Mouse (Mus musculus): ENCODE results near the gene Ywhag. TPM values are rescaled to one million over a fixed set of nuclear protein-coding genes. Genes with fewer than 3 reads are reported as not detected.

Ywhag gene
- polyA plus RNA-seq, 1 experiment from 2014 or later = 665 TPM

- peaks cover 86% of the 10 kb centered on the region for H3K36me3 ChIP-seq
- ATAC-seq (ENCODE audit: low read depth) = no peak
- WGBS = 93% methylated on average over 5 of the region's 5 CpGs
Measured at GRCm38 (mm10) chr5:135918593-135918992, 15.8 kb downstream of the Ywhag start.

GRCm38 (mm10) chr5:135918059-135918437, 16.4 kb downstream of the Ywhag start:
- peaks cover 90% of the 10 kb centered on the region for H3K36me3 ChIP-seq

More at GRCm38 (mm10) chr5:135918593-135918992, 15.8 kb downstream of the Ywhag start:
- no peak overlapping the region for H3K4me3 ChIP-seq
- H3K9me3 ChIP-seq = no peaks in the 10 kb centered on the region
- H3K27ac ChIP-seq (replicated peaks) = no peak overlapping the region
- peaks cover 14% of the 10 kb centered on the region for H3K4me1 ChIP-seq (replicated peaks)
- no peak overlapping the region for H3K4me2 ChIP-seq
- H3K27me3 ChIP-seq = no peaks in the 10 kb centered on the region
- no peak overlapping the region for H3K9ac ChIP-seq

GRCm38 (mm10) chr5:135917327-135918058, 16.9 kb downstream of the Ywhag start:
- peaks cover 90% of the 10 kb centered on the region for H3K36me3 ChIP-seq
- no peaks in the 10 kb centered on the region for H3K27me3 ChIP-seq
- H3K4me1 ChIP-seq (replicated peaks) = peaks cover 10% of the 10 kb centered on the region; the same call in 1 of the 2 replicates
- no peak overlapping the region for H3K4me2 ChIP-seq
- no peaks in the 10 kb centered on the region for H3K9me3 ChIP-seq
- no peak overlapping the region for H3K4me3 ChIP-seq
- H3K9ac ChIP-seq = no peak overlapping the region
- ATAC-seq (ENCODE audit: low read depth) = no peak
- no peak overlapping the region for H3K27ac ChIP-seq (replicated peaks)
- 93% methylated on average over 8 of the region's 8 CpGs for WGBS

More at GRCm38 (mm10) chr5:135918059-135918437, 16.4 kb downstream of the Ywhag start:
- H3K4me1 ChIP-seq (replicated peaks) = peaks cover 16% of the 10 kb centered on the region
- no peak overlapping the region for H3K4me3 ChIP-seq
- 95% methylated on average over 5 of the region's 5 CpGs for WGBS
- ATAC-seq (ENCODE audit: low read depth) = no peak
- no peaks in the 10 kb centered on the region for H3K9me3 ChIP-seq
- H3K4me2 ChIP-seq = no peak overlapping the region
- no peak overlapping the region for H3K27ac ChIP-seq (replicated peaks)
- no peak overlapping the region for H3K9ac ChIP-seq
- H3K27me3 ChIP-seq = no peaks in the 10 kb centered on the region

- no peak for ATAC-seq (ENCODE audit: low read depth)
- WGBS = 95% methylated on average over 3 of the region's 3 CpGs
- no peak overlapping the region for H3K27ac ChIP-seq (replicated peaks)
- peaks cover 87% of the 10 kb centered on the region for H3K36me3 ChIP-seq
- H3K9me3 ChIP-seq = no peaks in the 10 kb centered on the region
- no peaks in the 10 kb centered on the region for H3K27me3 ChIP-seq
- H3K4me3 ChIP-seq = no peak overlapping the region
- H3K4me1 ChIP-seq (replicated peaks) = peaks cover 7% of the 10 kb centered on the region; the same call in 1 of the 2 replicates
- no peak overlapping the region for H3K4me2 ChIP-seq
- no peak overlapping the region for H3K9ac ChIP-seq
Measured at GRCm38 (mm10) chr5:135916601-135917000, 17.8 kb downstream of the Ywhag start.

GRCm38 (mm10) chr5:135916051-135916565, 18.3 kb downstream of the Ywhag start:
- H3K9ac ChIP-seq = no peak overlapping the region
- WGBS = 90% methylated on average over 6 of the region's 6 CpGs
- H3K27ac ChIP-seq (replicated peaks) = no peak overlapping the region
- no peaks in the 10 kb centered on the region for H3K9me3 ChIP-seq
- no peak overlapping the region for H3K4me2 ChIP-seq
- peaks cover 7% of the 10 kb centered on the region; the same call in 1 of the 2 replicates for H3K4me1 ChIP-seq (replicated peaks)
- no peak overlapping the region for H3K4me3 ChIP-seq
- H3K27me3 ChIP-seq = no peaks in the 10 kb centered on the region
- peaks cover 87% of the 10 kb centered on the region for H3K36me3 ChIP-seq
- no peak for ATAC-seq (ENCODE audit: low read depth)

- no peak for ATAC-seq (ENCODE audit: low read depth)
- Histone ChIP-seq H3K9ac (no peak overlapping the region), H3K4me1 (replicated peaks) (peaks cover 7% of the 10 kb centered on the region; the same call in 1 of the 2 replicates), H3K4me3 (no peak overlapping the region), H3K9me3 (no peaks in the 10 kb centered on the region), H3K4me2 (no peak overlapping the region), H3K27me3 (no peaks in the 10 kb centered on the region), H3K36me3 (peaks cover 89% of the 10 kb centered on the region), H3K27ac (replicated peaks) (no peak overlapping the region)
- 84% methylated on average over 6 of the region's 6 CpGs for WGBS
Measured at GRCm38 (mm10) chr5:135914156-135914555, 20.3 kb downstream of the Ywhag start.

- ATAC-seq (ENCODE audit: low read depth) = no peak
- H3K27ac ChIP-seq (replicated peaks) = no peak overlapping the region
- no peak overlapping the region for H3K4me3 ChIP-seq
- H3K36me3 ChIP-seq = peaks cover 87% of the 10 kb centered on the region
- no peak overlapping the region for H3K9ac ChIP-seq
- H3K4me2 ChIP-seq = no peak overlapping the region
- WGBS = 89% methylated on average over 5 of the region's 5 CpGs
- no peaks in the 10 kb centered on the region for H3K27me3 ChIP-seq
- H3K9me3 ChIP-seq = no peaks in the 10 kb centered on the region
- H3K4me1 ChIP-seq (replicated peaks) = peaks cover 7% of the 10 kb centered on the region; the same call in 1 of the 2 replicates
Measured at GRCm38 (mm10) chr5:135913201-135913600, 21.2 kb downstream of the Ywhag start.

- H3K27me3 ChIP-seq = no peaks in the 10 kb centered on the region
- no peak overlapping the region for H3K4me3 ChIP-seq
- WGBS = 91% methylated on average over 11 of the region's 11 CpGs
- peaks cover 86% of the 10 kb centered on the region for H3K36me3 ChIP-seq
- H3K4me1 ChIP-seq (replicated peaks) = peaks cover 10% of the 10 kb centered on the region; the same call in 1 of the 2 replicates
- ATAC-seq (ENCODE audit: low read depth) = no peak
- H3K27ac ChIP-seq (replicated peaks) = no peak overlapping the region
- H3K9ac ChIP-seq = no peak overlapping the region
- H3K9me3 ChIP-seq = no peaks in the 10 kb centered on the region
- H3K4me2 ChIP-seq = no peak overlapping the region
Measured at GRCm38 (mm10) chr5:135911633-135912220, 22.7 kb downstream of the Ywhag start.

GRCm38 (mm10) chr5:135910813-135911212, 23.6 kb downstream of the Ywhag start:
- Histone ChIP-seq H3K4me1 (replicated peaks) (peaks cover 10% of the 10 kb centered on the region; the same call in 1 of the 2 replicates), H3K27me3 (no peaks in the 10 kb centered on the region), H3K4me2 (no peak overlapping the region), H3K9ac (no peak overlapping the region), H3K27ac (replicated peaks) (no peak overlapping the region), H3K36me3 (peaks cover 82% of the 10 kb centered on the region), H3K9me3 (no peaks in the 10 kb centered on the region), H3K4me3 (no peak overlapping the region)
- ATAC-seq (ENCODE audit: low read depth) = no peak
- WGBS = 89% methylated on average over 25 of the region's 25 CpGs

GRCm38 (mm10) chr5:135909646-135910045, 24.8 kb downstream of the Ywhag start:
- Histone ChIP-seq H3K9ac (no peak overlapping the region), H3K27me3 (no peaks in the 10 kb centered on the region), H3K9me3 (no peaks in the 10 kb centered on the region), H3K4me2 (no peak overlapping the region), H3K36me3 (peaks cover 82% of the 10 kb centered on the region), H3K4me3 (no peak overlapping the region), H3K4me1 (replicated peaks) (peaks cover 10% of the 10 kb centered on the region; the same call in 1 of the 2 replicates), H3K27ac (replicated peaks) (no peak overlapping the region)
- 92% methylated on average over 10 of the region's 10 CpGs for WGBS
- ATAC-seq (ENCODE audit: low read depth) = no peak

GRCm38 (mm10) chr5:135908989-135909388, 25.4 kb downstream of the Ywhag start:
- no peaks in the 10 kb centered on the region for H3K9me3 ChIP-seq
- H3K4me1 ChIP-seq (replicated peaks) = peaks cover 17% of the 10 kb centered on the region
- no peaks in the 10 kb centered on the region for H3K27me3 ChIP-seq
- H3K4me3 ChIP-seq = no peak overlapping the region
- no peak overlapping the region for H3K9ac ChIP-seq
- no peak for ATAC-seq (ENCODE audit: low read depth)
- peaks cover 79% of the 10 kb centered on the region for H3K36me3 ChIP-seq
- WGBS = 93% methylated on average over 16 of the region's 16 CpGs
- H3K27ac ChIP-seq (replicated peaks) = no peak overlapping the region
- H3K4me2 ChIP-seq = no peak overlapping the region

- Histone ChIP-seq H3K36me3 (peaks cover 71% of the 10 kb centered on the region), H3K4me3 (no peak overlapping the region), H3K9me3 (no peaks in the 10 kb centered on the region), H3K4me1 (replicated peaks) (peaks cover 19% of the 10 kb centered on the region), H3K4me2 (no peak overlapping the region), H3K9ac (no peak overlapping the region), H3K27me3 (no peaks in the 10 kb centered on the region), H3K27ac (replicated peaks) (no peak overlapping the region)
- ATAC-seq (ENCODE audit: low read depth) = no peak
- 79% methylated on average over 12 of the region's 12 CpGs for WGBS
Measured at GRCm38 (mm10) chr5:135908185-135908584, 26.2 kb downstream of the Ywhag start.

Data from neural tube, embryonic 13.5 days (tissue).